In the genomic region with DNA sequence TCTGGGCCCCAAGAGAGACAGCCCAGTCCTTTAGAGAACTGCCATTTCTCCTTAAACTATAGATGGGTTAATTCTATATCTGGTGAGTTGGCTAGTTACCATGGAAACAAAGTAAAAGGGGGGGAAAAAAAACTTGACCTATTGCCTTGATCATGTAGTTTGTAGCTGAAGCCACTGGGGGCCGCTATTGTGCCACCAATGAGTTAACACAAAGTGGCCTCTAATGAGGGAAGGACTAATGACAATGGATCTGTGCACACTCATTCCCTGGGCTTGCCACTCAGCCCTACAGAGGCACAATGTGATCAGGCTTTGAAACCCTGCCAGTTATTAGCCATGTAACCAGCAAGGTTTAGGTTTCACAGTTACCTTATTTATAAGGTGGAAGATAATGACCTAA, we compare ENCODE assay signal across 10 mouse cellular contexts. TPM values are rescaled to one million over a fixed set of nuclear protein-coding genes. Genes with fewer than 3 reads are reported as not detected.
DNase-seq lines count a peak whose midpoint lies in the region; ATAC-seq lines count a peak whose summit lies in the region.
"Had no signal": no experiment of that assay in that cellular context is flagged by ENCODE, and none has a peak within 500 bp of the region (broad histone marks: within the 10 kb centered on the region; RNA-seq: fewer than 3 reads in every experiment).

No protein-coding gene starts in this region.

- no peak for ATAC-seq in cerebellum, adult (ENCODE audit: insufficient number of reproducible peaks, low FRiP score, low TSS enrichment)
- no peak for ATAC-seq in embryonic facial prominence, embryonic 11.5 days (replicated peaks; ENCODE audit: insufficient number of reproducible peaks, low FRiP score, low TSS enrichment, low read depth)
- ATAC-seq: Patski had no signal

- 0 out of 2 replicates have a peak overlapping the region, but pooled peaks have one; percentile 4 for H3K9ac ChIP-seq in embryonic facial prominence, embryonic 11.5 days (replicated peaks; ENCODE audit: low read length)
- H3K9ac ChIP-seq: heart, embryonic 15.5 days had no signal

- WGBS in embryonic facial prominence, embryonic 11.5 days = 0% methylated on average over 1 of the region's 1 CpGs

- no peaks in the 10 kb centered on the region for H3K27me3 ChIP-seq in embryonic facial prominence, embryonic 11.5 days (ENCODE audit: control insufficient read depth, insufficient read depth, low read length)
- H3K27me3 ChIP-seq: heart, embryonic 15.5 days; Patski had no signal

- no peak overlapping the region for H3K4me3 ChIP-seq in embryonic facial prominence, embryonic 11.5 days (ENCODE audit: low read depth, low read length)
- H3K4me3 ChIP-seq: heart, embryonic 15.5 days had no signal

- H3K36me3 ChIP-seq in embryonic facial prominence, embryonic 11.5 days (replicated peaks; ENCODE audit: control insufficient read depth, insufficient read depth, low read depth, low read length) = no peaks in the 10 kb centered on the region

- H3K27ac ChIP-seq in embryonic facial prominence, embryonic 11.5 days (replicated peaks; ENCODE audit: low read depth, low read length) = no peak overlapping the region
- H3K27ac ChIP-seq: heart, embryonic 15.5 days had no signal

- peaks cover 7% of the 10 kb centered on the region for H3K4me1 ChIP-seq in embryonic facial prominence, embryonic 11.5 days (ENCODE audit: control insufficient read depth, insufficient read depth, low read length)

- DNase-seq in cerebellum, adult 11 months = peak; percentile 75
- peak; percentile 60 to 63 for DNase-seq in urinary bladder, postnatal 36 days (ENCODE audit: low spot score in 2 of 2)
- no peak for DNase-seq in urinary bladder, adult 2 months (ENCODE audit: low spot score)
- peak; percentile 81 for DNase-seq in embryonic facial prominence, embryonic 11.5 days (ENCODE audit: low spot score)
- DNase-seq in hindlimb bud, embryonic 11.5 days (ENCODE audit: extremely low spot score, low read depth, low spot score) = peak; percentile 42
- peak; percentile 80 for DNase-seq in lung, postnatal 10 days
- peak; percentile 76 for DNase-seq in right cerebral cortex, postnatal 14 days

- H3K4me2 ChIP-seq in embryonic facial prominence, embryonic 11.5 days (ENCODE audit: low read depth, low read length) = no peak overlapping the region
- H3K4me2 ChIP-seq: heart, embryonic 15.5 days had no signal

- H3K9me3 ChIP-seq in embryonic facial prominence, embryonic 11.5 days (replicated peaks; ENCODE audit: control insufficient read depth, low read length) = no peaks in the 10 kb centered on the region
- H3K9me3 ChIP-seq: heart, embryonic 15.5 days had no signal

RNA-seq across cellular contexts. Expression of a gene that starts 3.4 kb away (rescaled TPM):
- polyA plus RNA-seq in urinary bladder, adult 2 months (2012; rRNA removed) = 40.1 and 50.6 TPM in 2 replicates
- polyA plus RNA-seq in embryonic facial prominence, embryonic 11.5 days (2014; fragmentation: Nextera tagmentation; extraction: Ambion mirVana) = 60.4 and 68.5 TPM in 2 replicates

RNA-seq across cellular contexts. Expression of a gene that starts 13.4 kb away (rescaled TPM):
- 6.7 and 8.2 TPM in 2 replicates for polyA plus RNA-seq in urinary bladder, adult 2 months (2012; rRNA removed)
- polyA plus RNA-seq in embryonic facial prominence, embryonic 11.5 days (2014; fragmentation: Nextera tagmentation; extraction: Ambion mirVana) = 8.6 and 9.5 TPM in 2 replicates
